8 mouse cellular contexts compared by ENCODE assay signal in the genomic region with DNA sequence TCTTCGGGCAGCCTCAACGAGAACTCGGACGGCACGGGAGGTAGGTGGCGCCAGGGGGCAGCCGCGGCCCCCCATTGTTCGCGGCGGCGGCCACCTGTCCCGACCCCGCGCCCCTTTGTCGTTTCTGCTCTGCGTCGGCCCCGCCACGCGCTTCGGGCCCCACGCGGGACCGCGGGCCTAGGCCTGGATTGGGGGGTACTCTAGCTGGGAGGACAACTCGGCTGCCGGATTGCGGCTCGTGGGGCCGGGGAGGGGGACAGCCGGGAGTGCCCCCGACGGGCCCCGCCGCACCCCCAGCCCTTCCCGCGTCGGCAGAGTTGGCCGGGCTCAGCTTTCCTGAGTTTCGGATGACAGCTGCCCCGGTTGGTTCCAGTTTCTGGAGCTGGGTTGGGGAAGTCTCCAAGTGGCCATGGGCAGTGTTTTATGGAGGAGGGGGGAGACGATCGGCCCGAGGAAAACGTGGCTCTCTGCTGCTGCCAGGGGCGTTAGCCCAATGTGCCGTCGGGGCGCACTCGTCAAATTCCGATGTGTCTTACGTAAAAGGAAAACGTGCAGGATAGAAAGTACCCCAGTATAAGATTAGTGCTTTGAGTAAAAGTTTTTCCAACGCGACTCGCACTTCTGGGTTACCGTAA. TPM values are rescaled to one million over a fixed set of nuclear protein-coding genes. Genes with fewer than 3 reads are reported as not detected.
A peak's percentile ranks its signal among the peaks of the same experiment; 100 is the strongest.
DNase-seq lines count a peak whose midpoint lies in the region; ATAC-seq and TF ChIP-seq lines count a peak whose summit lies in the region.

No protein-coding gene starts in this region.

- H3K9ac ChIP-seq in kidney, embryonic 14.5 days (ENCODE audit: low read depth, low read length) = peak overlapping the region; percentile 93
- peak overlapping the region; percentile 90 for H3K9ac ChIP-seq in lung, postnatal 0 days (replicated peaks; ENCODE audit: low read depth)

- H3K27ac ChIP-seq in kidney, embryonic 14.5 days (ENCODE audit: low read depth, low read length) = peak overlapping the region; percentile 93
- peak overlapping the region; percentile 91 for H3K27ac ChIP-seq in lung, postnatal 0 days (ENCODE audit: low read length)

- peak; percentile 63 for DNase-seq in adrenal gland, postnatal 14 days
- no peak for DNase-seq in adrenal gland, adult 2 months
- DNase-seq in CD8-positive naive resting alpha-beta T cell, adult 2 months (ENCODE audit: low read depth in 2 of 2, low spot score in 2 of 2) = peak; percentile 13 to 24
- DNase-seq in embryo, embryonic 11 days = peak; percentile 78
- peak; percentile 54 for DNase-seq in heart, adult 9 months (ENCODE audit: low spot score in 2 of 2)
- peak; percentile 75 for DNase-seq in lung, postnatal 0 days (ENCODE audit: low spot score)
- DNase-seq in retina, postnatal 7 days (ENCODE audit: low read depth, low spot score) = peak; percentile 9

- no peak for TF ChIP-seq EP300 in lung, postnatal 0 days (IDR thresholded peaks at IDR 0.05)

- H3K4me2 ChIP-seq in kidney, embryonic 14.5 days (replicated peaks; ENCODE audit: low read depth, low read length) = peak overlapping the region; percentile 90
- H3K4me2 ChIP-seq in lung, postnatal 0 days (replicated peaks; ENCODE audit: low read depth, low read length) = peak overlapping the region; percentile 85

- peaks cover 4% of the 10 kb centered on the region for H3K4me1 ChIP-seq in kidney, embryonic 14.5 days (ENCODE audit: control insufficient read depth, insufficient read depth, low read length)
- H3K4me1 ChIP-seq in lung, postnatal 0 days (ENCODE audit: insufficient read depth, low read depth, low read length) = no peaks in the 10 kb centered on the region; the same call in 1 of the 2 replicates

- WGBS in kidney, embryonic 14.5 days = under 1% methylated on average over 51 of the region's 58 CpGs
- under 1% methylated on average over 45 of the region's 58 CpGs for WGBS in lung, postnatal 0 days

- peak overlapping the region; percentile 71 for H3K4me3 ChIP-seq in kidney, embryonic 14.5 days (ENCODE audit: low read length)
- H3K4me3 ChIP-seq in lung, postnatal 0 days (ENCODE audit: low read depth, low read length) = peak overlapping the region; percentile 92

- H3K9me3 ChIP-seq in kidney, embryonic 14.5 days (ENCODE audit: control insufficient read depth, low read length) = no peaks in the 10 kb centered on the region
- no peaks in the 10 kb centered on the region for H3K9me3 ChIP-seq in lung, postnatal 0 days (ENCODE audit: low read length)

- peak; percentile 49 for TF ChIP-seq CTCF in lung, postnatal 0 days (IDR thresholded peaks at IDR 0.05)

- peak; percentile 59 for ATAC-seq in kidney, embryonic 14.5 days (ENCODE audit: low FRiP score, low TSS enrichment)
- peak; percentile 9 for ATAC-seq in lung, postnatal 0 days

- no peaks in the 10 kb centered on the region for H3K36me3 ChIP-seq in kidney, embryonic 14.5 days (ENCODE audit: control insufficient read depth, insufficient read depth, low read length)
- no peaks in the 10 kb centered on the region for H3K36me3 ChIP-seq in lung, postnatal 0 days (ENCODE audit: insufficient read depth, low read length)

- H3K27me3 ChIP-seq in kidney, embryonic 14.5 days (ENCODE audit: control insufficient read depth, insufficient read depth, low read length) = no peaks in the 10 kb centered on the region
- H3K27me3 ChIP-seq in lung, postnatal 0 days (replicated peaks; ENCODE audit: insufficient read depth, low read length) = no peaks in the 10 kb centered on the region

RNA-seq across cellular contexts. Expression of a gene that starts 0.5 kb away (rescaled TPM):
- 17.3 and 17.4 TPM in 2 replicates for total RNA-seq in adrenal gland, postnatal 14 days (2021)
- total RNA-seq in adrenal gland, adult 2 months (2021) = 10 to 100 TPM; 12.2 to 14.4 TPM
- 4.7 and 4.9 TPM in 2 replicates for polyA plus RNA-seq in adrenal gland, adult 2 months (2012; rRNA removed)
- 47.9 and 61.5 TPM in 2 replicates for polyA plus RNA-seq in kidney, embryonic 14.5 days (2014; fragmentation: Nextera tagmentation; extraction: Ambion mirVana)
- polyA plus RNA-seq in lung, postnatal 0 days (2015; fragmentation: Nextera tagmentation; extraction: Ambion mirVana) = 23.7 and 25.1 TPM in 2 replicates
